Mouse (Mus musculus): ENCODE data around the gene Zbp1. TPM values are rescaled to one million over a fixed set of nuclear protein-coding genes. Genes with fewer than 3 reads are reported as not detected.

Zbp1 gene
- polyA plus RNA-seq, 1 experiment from 2014 or later: 0.22 TPM

GRCm38 (mm10) chr2:173157376-173157775 lies 61.3 kb downstream of the Zbp1 start:
- no peak overlapping the region for H3K4me3 ChIP-seq
- no peaks in the 10 kb centered on the region for H3K36me3 ChIP-seq
- whole genome bisulfite sequencing: 69% methylated on average over 4 of the region's 4 CpGs
- peaks cover 12% of the 10 kb centered on the region for H3K27me3 ChIP-seq
- H3K27ac ChIP-seq (replicated peaks): no peak overlapping the region
- no peaks in the 10 kb centered on the region for H3K9me3 ChIP-seq
- no peak overlapping the region for H3K4me2 ChIP-seq
- peaks cover 15% of the 10 kb centered on the region for H3K4me1 ChIP-seq (replicated peaks)
- H3K9ac ChIP-seq: no peak overlapping the region
- no peak for ATAC-seq (ENCODE audit: low read depth)

DNA sequence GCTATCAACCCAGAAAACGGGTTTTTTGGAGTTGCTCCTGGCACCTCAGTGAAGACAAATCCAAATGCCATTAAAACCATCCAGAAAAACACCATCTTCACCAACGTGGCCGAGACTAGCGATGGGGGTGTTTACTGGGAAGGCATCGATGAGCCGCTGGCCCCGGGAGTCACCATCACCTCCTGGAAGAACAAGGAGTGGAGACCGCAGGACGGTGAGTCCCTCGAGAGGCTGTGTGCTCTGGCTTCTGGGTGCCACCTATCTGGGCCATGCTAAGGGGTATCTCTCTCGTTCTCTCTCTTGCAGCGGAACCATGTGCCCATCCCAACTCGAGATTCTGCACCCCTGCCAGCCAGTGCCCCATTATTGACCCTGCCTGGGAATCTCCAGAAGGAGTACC lies 61.8 kb downstream of the Zbp1 start:
- Histone ChIP-seq H3K27ac (replicated peaks) (no peak overlapping the region), H3K4me1 (replicated peaks) (peaks cover 11% of the 10 kb centered on the region), H3K9me3 (no peaks in the 10 kb centered on the region), H3K27me3 (0 out of 2 replicates have a peak, but pooled peaks cover 9% of the 10 kb centered on the region), H3K9ac (no peak overlapping the region), H3K36me3 (no peaks in the 10 kb centered on the region), H3K4me2 (no peak overlapping the region), H3K4me3 (no peak overlapping the region)
- 86% methylated on average over 13 of the region's 13 CpGs for WGBS
- ATAC-seq (ENCODE audit: low read depth): no peak

Other genes with a start within 250 kb of the Zbp1 start
- gene Spo11, start 241.2 kb downstream of the Zbp1 start, polyA plus RNA-seq (2015; fragmentation: Nextera tagmentation; extraction: Ambion mirVana): 0.43 and 0.48 TPM in 2 replicates
- 106 and 110 TPM in 2 replicates for gene Rae1, start 218.8 kb downstream of the Zbp1 start, polyA plus RNA-seq (2015; fragmentation: Nextera tagmentation; extraction: Ambion mirVana)
- gene Rbm38, start 198.4 kb downstream of the Zbp1 start, polyA plus RNA-seq (2015; fragmentation: Nextera tagmentation; extraction: Ambion mirVana): 18.3 and 21.5 TPM in 2 replicates
- gene Ctcfl, start 99.4 kb downstream of the Zbp1 start, polyA plus RNA-seq (2015; fragmentation: Nextera tagmentation; extraction: Ambion mirVana): 0.13 TPM in 1 of 2 replicates, not detected in the other
- gene Pck1, start 65.9 kb downstream of the Zbp1 start, polyA plus RNA-seq (2015; fragmentation: Nextera tagmentation; extraction: Ambion mirVana): not detected in 2 replicates
- gene Pmepa1, start 57.6 kb upstream of the Zbp1 start, polyA plus RNA-seq (2015; fragmentation: Nextera tagmentation; extraction: Ambion mirVana): 5.2 and 6.0 TPM in 2 replicates